Mouse (Mus musculus) stomach, embryonic 15.5 days (tissue): Measurements from ENCODE around the gene Rps12-ps3. TPM values are rescaled to one million over a fixed set of nuclear protein-coding genes. Genes with fewer than 3 reads are reported as not detected.

ENCODE experiments used
- polyA plus RNA-seq: library from polyadenylated mRNA; unstranded; fragments of >200 nt; fragmentation: Nextera tagmentation; extraction: Ambion mirVana; gene quantifications from 2 replicates; pipeline ENCODE4 v1.2.1, GENCODE M21; 2015

Gene Rps12-ps3
- polyA plus RNA-seq, 1 experiment from 2014 or later = 65.7 TPM

Other genes with a start within 250 kb of the Rps12-ps3 start
- gene Shtn1, start 246.2 kb upstream of the Rps12-ps3 start, polyA plus RNA-seq = 10.0 and 11.0 TPM in 2 replicates
- gene Vax1, start 152.2 kb upstream of the Rps12-ps3 start, polyA plus RNA-seq = not detected in 2 replicates
- gene Kcnk18, start 103.1 kb upstream of the Rps12-ps3 start, polyA plus RNA-seq = 0.06 TPM in 1 of 2 replicates, not detected in the other
- 11.4 and 11.9 TPM in 2 replicates for gene Slc18a2, start 61.4 kb upstream of the Rps12-ps3 start, polyA plus RNA-seq
- gene Pdzd8, start 23.5 kb downstream of the Rps12-ps3 start, polyA plus RNA-seq = 10.6 and 11.6 TPM in 2 replicates
- 0.08 and 0.37 TPM in 2 replicates for gene Emx2, start 136.1 kb downstream of the Rps12-ps3 start, polyA plus RNA-seq